16 mouse cellular contexts compared by ENCODE assay signal in genomic region chr17:29348996-29349395, GRCm38 (mm10). TPM values are rescaled to one million over a fixed set of nuclear protein-coding genes. Genes with fewer than 3 reads are reported as not detected.
DNase-seq lines count a peak whose midpoint lies in the region; ATAC-seq lines count a peak whose summit lies in the region.
"Had no signal": no experiment of that assay in that cellular context is flagged by ENCODE, and none has a peak within 500 bp of the region (broad histone marks: within the 10 kb centered on the region; RNA-seq: fewer than 3 reads in every experiment).

No protein-coding gene starts in this region.

- H3K36me3 ChIP-seq in forebrain, embryonic 15.5 days: peaks cover 5% of the 10 kb centered on the region
- no peaks in the 10 kb centered on the region for H3K36me3 ChIP-seq in forebrain, embryonic 16.5 days (ENCODE audit: control insufficient read depth, insufficient read depth)
- 0 out of 2 replicates have a peak, but pooled peaks cover 3% of the 10 kb centered on the region for H3K36me3 ChIP-seq in liver, embryonic 15.5 days (replicated peaks)
- no peaks in the 10 kb centered on the region for H3K36me3 ChIP-seq in kidney, embryonic 16.5 days (ENCODE audit: insufficient read depth, low read length)

- H3K9ac ChIP-seq in forebrain, embryonic 15.5 days (replicated peaks): no peak overlapping the region
- no peak overlapping the region for H3K9ac ChIP-seq in forebrain, embryonic 16.5 days (replicated peaks; ENCODE audit: low read depth, low read length)
- no peak overlapping the region for H3K9ac ChIP-seq in liver, embryonic 15.5 days
- H3K9ac ChIP-seq in kidney, embryonic 16.5 days (replicated peaks; ENCODE audit: low read length): no peak overlapping the region

- no peaks in the 10 kb centered on the region for H3K27me3 ChIP-seq in forebrain, embryonic 15.5 days
- H3K27me3 ChIP-seq in forebrain, embryonic 16.5 days (replicated peaks; ENCODE audit: control insufficient read depth, insufficient read depth, low read length): no peaks in the 10 kb centered on the region
- H3K27me3 ChIP-seq in liver, embryonic 15.5 days: no peaks in the 10 kb centered on the region
- no peaks in the 10 kb centered on the region for H3K27me3 ChIP-seq in kidney, embryonic 16.5 days (ENCODE audit: insufficient read depth, low read length)
- H3K27me3 ChIP-seq: limb, embryonic 12.5 days; midbrain, embryonic 13.5 days had no signal

- intact Hi-C loops in heart, postnatal 14 days (cut with DNase I): no loop called here

- H3K4me2 ChIP-seq in forebrain, embryonic 15.5 days (replicated peaks): no peak overlapping the region
- H3K4me2 ChIP-seq in forebrain, embryonic 16.5 days (ENCODE audit: low read length): no peak overlapping the region
- H3K4me2 ChIP-seq in liver, embryonic 15.5 days: no peak overlapping the region
- H3K4me2 ChIP-seq in kidney, embryonic 16.5 days (replicated peaks; ENCODE audit: low read depth, low read length): no peak overlapping the region

- no peak for DNase-seq in liver
- DNase-seq in cerebellum, postnatal 25 days: peak; percentile 33 to 61
- no peak for DNase-seq in heart, postnatal 14 days
- DNase-seq: adrenal gland, postnatal 25 days; gastrocnemius, postnatal 14 days; heart, postnatal 10 days; right cerebral cortex, adult 18-20 months; thymus, postnatal 36 days had no signal

- ATAC-seq in forebrain, embryonic 15.5 days (replicated peaks): no peak
- no peak for ATAC-seq in forebrain, embryonic 16.5 days
- no peak for ATAC-seq in liver, embryonic 15.5 days (ENCODE audit: insufficient read depth)
- ATAC-seq in kidney, embryonic 16.5 days (ENCODE audit: low FRiP score, low TSS enrichment): no peak
- ATAC-seq: hindbrain, embryonic 16.5 days; midbrain, embryonic 13.5 days had no signal

- H3K4me1 ChIP-seq in forebrain, embryonic 15.5 days: peaks cover 25% of the 10 kb centered on the region
- peaks cover 21% of the 10 kb centered on the region for H3K4me1 ChIP-seq in forebrain, embryonic 16.5 days (replicated peaks; ENCODE audit: control insufficient read depth, insufficient read depth, low read length)
- peaks cover 34% of the 10 kb centered on the region for H3K4me1 ChIP-seq in liver, embryonic 15.5 days (replicated peaks)
- peaks cover 23% of the 10 kb centered on the region for H3K4me1 ChIP-seq in kidney, embryonic 16.5 days (ENCODE audit: insufficient read depth, low read length)

- 0 out of 2 replicates have a peak overlapping the region, but pooled peaks have one; percentile 96 for H3K27ac ChIP-seq in forebrain, embryonic 15.5 days (replicated peaks)
- no peak overlapping the region for H3K27ac ChIP-seq in forebrain, embryonic 16.5 days (ENCODE audit: low read length)
- peak overlapping the region; percentile 85; the same call in 1 of the 2 replicates for H3K27ac ChIP-seq in liver, embryonic 15.5 days (replicated peaks)
- peak overlapping the region; percentile 98 for H3K27ac ChIP-seq in kidney, embryonic 16.5 days (ENCODE audit: low read length)

- 77% methylated on average over 2 of the region's 2 CpGs for WGBS in forebrain, embryonic 15.5 days
- WGBS in forebrain, embryonic 16.5 days: 72% methylated on average over 2 of the region's 2 CpGs
- WGBS in liver, embryonic 15.5 days (ENCODE audit: insufficient replicate concordance): 61% methylated on average over 2 of the region's 2 CpGs
- 61% methylated on average over 2 of the region's 2 CpGs for WGBS in kidney, embryonic 16.5 days

- H3K4me3 ChIP-seq in forebrain, embryonic 15.5 days: no peak overlapping the region
- H3K4me3 ChIP-seq in forebrain, embryonic 16.5 days (replicated peaks; ENCODE audit: low read length): no peak overlapping the region
- no peak overlapping the region for H3K4me3 ChIP-seq in liver, embryonic 15.5 days (replicated peaks)
- H3K4me3 ChIP-seq in kidney, embryonic 16.5 days (ENCODE audit: low read length): no peak overlapping the region
- H3K4me3 ChIP-seq: limb, embryonic 12.5 days; midbrain, embryonic 13.5 days had no signal

- H3K9me3 ChIP-seq in forebrain, embryonic 15.5 days: no peaks in the 10 kb centered on the region
- no peaks in the 10 kb centered on the region for H3K9me3 ChIP-seq in forebrain, embryonic 16.5 days (ENCODE audit: control insufficient read depth, low read length)
- no peaks in the 10 kb centered on the region for H3K9me3 ChIP-seq in liver, embryonic 15.5 days (replicated peaks)
- H3K9me3 ChIP-seq in kidney, embryonic 16.5 days (ENCODE audit: low read length): no peaks in the 10 kb centered on the region
- H3K9me3 ChIP-seq: heart, embryonic 10.5 days; limb, embryonic 12.5 days; midbrain, embryonic 13.5 days had no signal

RNA-seq across cellular contexts. Expression of gene Mtch1, which starts 1.3 kb away (rescaled TPM):
- polyA plus RNA-seq in forebrain, embryonic 15.5 days (2015; fragmentation: Nextera tagmentation; extraction: Ambion mirVana): 432 and 464 TPM in 2 replicates
- 417 and 434 TPM in 2 replicates for polyA plus RNA-seq in forebrain, embryonic 16.5 days (2015; fragmentation: Nextera tagmentation; extraction: Ambion mirVana)
- polyA plus RNA-seq in liver, embryonic 15.5 days (2015; fragmentation: Nextera tagmentation; extraction: Ambion mirVana): 59.4 and 74.4 TPM in 2 replicates
- 189 and 316 TPM in 2 replicates for polyA plus RNA-seq in kidney, embryonic 16.5 days (2015; fragmentation: Nextera tagmentation; extraction: Ambion mirVana)
- total RNA-seq in heart, postnatal 14 days (2021): 100 to 1,000 TPM; 272 to 279 TPM

RNA-seq across cellular contexts. Expression of gene Fgd2, which starts 11.7 kb away (rescaled TPM):
- polyA plus RNA-seq in forebrain, embryonic 15.5 days (2015; fragmentation: Nextera tagmentation; extraction: Ambion mirVana): 5.5 and 6.0 TPM in 2 replicates
- polyA plus RNA-seq in forebrain, embryonic 16.5 days (2015; fragmentation: Nextera tagmentation; extraction: Ambion mirVana): 5.5 and 9.7 TPM in 2 replicates
- 6.5 and 8.4 TPM in 2 replicates for polyA plus RNA-seq in liver, embryonic 15.5 days (2015; fragmentation: Nextera tagmentation; extraction: Ambion mirVana)
- polyA plus RNA-seq in kidney, embryonic 16.5 days (2015; fragmentation: Nextera tagmentation; extraction: Ambion mirVana): 14.4 and 16.2 TPM in 2 replicates
- total RNA-seq in heart, postnatal 14 days (2021): 1 to 10 TPM; 2.3 to 2.9 TPM

RNA-seq across cellular contexts. Expression of gene Pi16, which starts 31.5 kb away (rescaled TPM):
- 1.4 and 1.8 TPM in 2 replicates for polyA plus RNA-seq in forebrain, embryonic 15.5 days (2015; fragmentation: Nextera tagmentation; extraction: Ambion mirVana)
- 1.2 and 2.0 TPM in 2 replicates for polyA plus RNA-seq in forebrain, embryonic 16.5 days (2015; fragmentation: Nextera tagmentation; extraction: Ambion mirVana)
- 1.9 and 2.4 TPM in 2 replicates for polyA plus RNA-seq in liver, embryonic 15.5 days (2015; fragmentation: Nextera tagmentation; extraction: Ambion mirVana)
- polyA plus RNA-seq in kidney, embryonic 16.5 days (2015; fragmentation: Nextera tagmentation; extraction: Ambion mirVana): 2.4 and 3.1 TPM in 2 replicates
- total RNA-seq in heart, postnatal 14 days (2021): 10 to 100 TPM; 34.3 to 47.8 TPM

Comparison
In these comparisons a context has a peak if more than half of its experiments do, and no peak if none do; other contexts are left out.
1. DNase-seq: peak in cerebellum, postnatal 25 days (2 of 2); none in liver (single experiment) and heart, postnatal 14 days (0 of 2).